Mouse (Mus musculus) layer of hippocampus, postnatal 36 days (tissue): ENCODE results near the gene Zbtb39. TPM values are rescaled to one million over a fixed set of nuclear protein-coding genes. Genes with fewer than 3 reads are reported as not detected.
"Not testable (repeated sequence)": the region's sequence is repeated elsewhere in the genome, so short reads cannot be mapped to it uniquely, and the experiment has no call there.

Experiments
- DNase-seq, 2 experiments: peaks; one replicate each; pipeline ENCODE4 v3.0.0; 2022
- total RNA-seq, 2 experiments: library from RNA; stranded (reverse); gene quantifications; 2 replicates each; pipeline ENCODE4 v1.2.3; 2021

Zbtb39 gene
- total RNA-seq, 2 experiments from 2014 or later: 10.0 to 11.7 TPM

- DNase-seq: no peak
These were observed 1.8 kb upstream of the Zbtb39 start for GRCm38 (mm10) chr10:127737552-127737951.

- DNase-seq: no peak
These were observed 1.0 kb upstream of the Zbtb39 start for GRCm38 (mm10) chr10:127738151-127738882.

- no peak for DNase-seq
These were observed 373 bp downstream of the Zbtb39 start for GRCm38 (mm10) chr10:127739661-127740161.

DNA sequence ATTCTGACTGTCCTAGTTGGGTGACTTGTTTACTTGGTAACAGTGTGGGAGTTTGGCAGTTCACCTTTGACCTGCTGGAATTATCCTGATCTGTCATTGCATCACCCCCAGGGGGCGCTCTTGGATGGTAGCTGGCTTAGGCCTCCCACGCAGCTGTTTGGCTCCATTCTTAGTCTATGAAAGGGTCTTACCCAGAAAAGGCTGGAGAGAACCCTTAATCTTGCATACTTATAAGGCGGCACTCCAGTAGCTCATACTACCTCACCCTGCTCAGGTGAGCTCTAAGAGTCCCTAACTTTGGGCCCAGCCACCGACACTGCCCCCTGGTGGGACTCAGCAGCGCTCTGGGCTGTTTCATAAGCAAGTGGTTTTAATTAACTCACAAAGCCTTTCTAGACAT, 5.3 kb downstream of the Zbtb39 start:
- DNase-seq: no peak

DNA sequence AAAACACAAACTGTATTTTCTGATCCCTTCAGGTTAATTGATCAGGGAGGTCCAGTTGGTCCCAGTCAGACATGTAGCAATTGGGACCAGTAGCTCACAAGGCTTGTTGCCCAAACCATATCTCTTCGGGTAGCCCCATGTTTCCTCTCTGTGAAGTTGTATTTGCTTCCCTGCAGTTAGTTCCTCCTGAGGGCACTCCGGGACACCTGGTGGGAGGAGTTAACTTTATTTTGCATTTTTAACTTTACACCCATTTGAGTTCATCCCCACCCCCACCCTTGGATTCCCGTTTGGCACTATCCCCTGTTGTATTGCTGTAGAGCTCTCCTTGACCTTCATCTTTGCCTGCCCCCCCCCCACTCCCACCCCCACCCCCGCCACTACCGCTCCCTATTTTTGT, 6.5 kb downstream of the Zbtb39 start:
- no peak for DNase-seq

- no peak for DNase-seq
These were observed 7.9 kb downstream of the Zbtb39 start for GRCm38 (mm10) chr10:127747254-127747653.

GRCm38 (mm10) chr10:127748847-127749612, 9.7 kb downstream of the Zbtb39 start:
- no peak for DNase-seq

GRCm38 (mm10) chr10:127750136-127750777, 10.9 kb downstream of the Zbtb39 start:
- peak in 1 of 2 experiments; percentile 36 for DNase-seq

GRCm38 (mm10) chr10:127751548-127751947, 12.2 kb downstream of the Zbtb39 start, which contains the start of gene Gpr182:
TSS of gene Gpr182 (minus strand) at chr10:127751732.
- DNase-seq: no peak

- DNase-seq: no peak
These were observed 15.3 kb downstream of the Zbtb39 start for GRCm38 (mm10) chr10:127754566-127755166.

DNA sequence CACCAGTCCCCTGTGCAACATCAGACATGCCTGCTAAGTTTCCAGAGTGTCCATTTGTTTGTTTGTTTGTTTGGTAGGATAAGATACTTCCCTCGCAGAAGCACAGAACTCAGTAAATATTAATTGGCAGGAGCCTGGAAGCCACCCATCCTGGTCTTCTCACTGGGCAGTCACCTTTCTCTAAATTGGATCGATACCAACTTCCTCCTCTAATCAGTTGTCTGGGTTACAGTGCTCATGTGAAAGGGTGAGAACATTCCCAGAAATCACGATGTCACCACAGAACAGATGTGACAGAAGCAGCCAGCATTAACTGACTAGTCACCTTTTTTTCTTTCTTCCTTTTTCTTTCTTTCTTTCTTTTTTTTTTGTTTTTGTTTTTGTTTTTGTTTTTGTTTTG, 15.9 kb downstream of the Zbtb39 start:
- no peak for DNase-seq

DNA sequence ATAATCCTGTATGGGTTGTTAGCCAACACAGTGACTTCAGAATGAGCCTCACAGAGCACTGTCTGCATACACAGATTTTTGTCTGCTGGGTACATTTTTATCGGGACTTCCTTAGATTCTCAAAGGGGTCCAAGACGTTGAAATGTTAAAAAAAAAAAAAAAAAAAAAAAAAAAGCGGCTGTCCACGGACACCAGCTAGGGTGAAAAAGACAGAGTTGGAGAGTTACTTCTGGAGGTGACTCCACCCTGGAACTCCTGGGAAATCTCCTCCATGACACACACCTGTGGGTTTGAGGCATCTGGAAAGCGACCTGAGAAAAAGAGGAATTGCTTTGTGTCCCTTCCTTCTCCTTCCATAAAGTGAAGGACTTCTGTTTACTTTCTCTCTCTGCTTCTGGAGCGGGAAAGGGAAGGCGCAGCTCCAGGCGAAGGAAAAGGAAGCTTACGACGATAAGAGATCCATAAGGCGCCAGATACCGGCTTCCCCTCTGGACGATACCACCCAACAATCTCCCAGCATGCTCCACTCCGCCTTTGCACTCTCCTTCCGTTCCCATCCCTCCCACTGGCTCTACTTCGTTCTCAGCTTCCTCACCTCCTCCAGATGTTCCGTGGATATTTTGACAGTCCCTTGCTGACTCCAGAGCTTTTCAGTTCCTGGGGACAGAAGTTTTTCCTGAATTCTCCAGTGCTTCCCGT, 16.6 kb downstream of the Zbtb39 start:
- DNase-seq: no peak

DNA sequence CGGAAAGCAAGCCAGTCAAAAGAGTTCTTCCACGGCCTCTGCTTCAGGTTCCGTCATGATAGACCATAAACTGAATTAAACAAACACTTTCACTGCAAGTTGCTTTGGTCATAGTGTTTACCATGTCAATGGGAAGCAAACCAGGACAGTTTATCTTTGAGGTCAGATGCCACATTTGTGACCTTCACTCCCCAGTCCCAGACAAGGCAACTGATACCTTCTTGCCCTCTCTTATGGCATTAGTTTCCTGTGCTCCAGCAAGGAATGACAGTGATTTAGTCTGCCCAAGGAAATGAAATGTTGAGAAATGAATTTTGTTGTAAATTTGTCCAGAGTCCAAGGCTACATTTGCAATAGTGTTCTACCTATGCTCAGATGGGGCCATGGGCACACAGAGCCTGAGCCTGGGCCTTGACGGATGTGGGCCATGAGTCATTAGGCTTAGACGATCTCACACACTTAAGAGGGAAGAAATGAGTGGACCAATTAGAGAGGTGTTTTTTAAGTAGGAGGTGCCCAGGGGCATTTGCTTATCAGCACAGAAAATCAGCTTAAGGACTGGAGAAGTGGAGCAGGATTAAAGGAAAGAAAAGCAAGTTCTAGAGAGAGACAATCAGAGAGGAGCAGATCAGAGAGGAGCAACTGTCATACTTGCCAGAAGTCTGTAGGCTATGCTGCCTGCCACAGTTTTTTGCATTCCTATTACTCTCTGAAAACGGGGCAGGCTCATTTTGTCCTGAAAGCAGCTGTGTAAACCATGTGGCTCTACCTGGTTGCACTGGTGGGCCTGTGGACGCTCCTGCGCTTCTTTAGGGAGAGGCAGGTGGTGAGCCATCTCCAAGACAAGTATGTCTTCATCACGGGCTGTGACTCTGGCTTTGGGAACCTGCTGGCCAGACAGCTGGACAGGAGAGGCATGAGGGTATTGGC, 20.1 kb downstream of the Zbtb39 start, which contains the start of the genes Rdh1 and Rdh16f1:
Gene Rdh1 (plus strand): TSS at position 541 of the 930 bp plus-strand sequence.
Gene Rdh16f1 (plus strand): TSS at position 607 of the 930 bp plus-strand sequence.
- DNase-seq: no peak

- DNase-seq: not testable (repeated sequence)
These were observed 23.6 kb downstream of the Zbtb39 start for GRCm38 (mm10) chr10:127762926-127763325.

- DNase-seq: no peak
These were observed 24.8 kb downstream of the Zbtb39 start for GRCm38 (mm10) chr10:127763914-127764680.

- DNase-seq: no peak
These were observed 27.2 kb downstream of the Zbtb39 start for GRCm38 (mm10) chr10:127766564-127766963.

GRCm38 (mm10) chr10:127776011-127776410, 36.7 kb downstream of the Zbtb39 start, which contains the start of gene Rdh9:
TSS of gene Rdh9 (plus strand) at chr10:127776386.
- no peak for DNase-seq

- DNase-seq: not testable (repeated sequence)
These were observed 43.0 kb downstream of the Zbtb39 start for GRCm38 (mm10) chr10:127782321-127782720.

DNA sequence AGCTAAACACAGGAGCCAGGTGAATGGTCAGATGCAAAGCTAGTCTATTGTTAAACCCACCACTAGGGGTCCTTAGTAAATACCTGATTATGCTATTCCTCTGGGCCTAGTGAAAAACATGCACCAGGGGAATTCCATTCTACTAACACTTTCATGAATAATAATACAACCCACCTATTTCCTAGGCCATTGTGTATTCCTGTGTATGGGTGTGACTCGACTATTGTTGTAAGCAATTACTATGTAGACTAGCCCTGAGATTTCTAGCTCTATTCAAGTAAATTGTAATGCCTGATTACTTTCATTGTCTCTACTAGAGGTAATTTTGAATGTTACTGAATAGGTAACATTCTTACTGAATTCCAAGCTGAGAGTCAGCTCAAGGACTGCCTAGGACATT, 46.1 kb downstream of the Zbtb39 start:
- DNase-seq: not testable (repeated sequence)
